Mouse (Mus musculus) hindbrain, postnatal 0 days (tissue): ENCODE data around the gene Rsu1. TPM values are rescaled to one million over a fixed set of nuclear protein-coding genes. Genes with fewer than 3 reads are reported as not detected.

ENCODE experiments used
- ATAC-seq: fragments of 200-750 bp; cut with Nextera tagmentation; 2 replicates; pipeline ENCODE4 v1.8.0; 2017; ENCODE audit warnings: mild to moderate bottlenecking, moderate TSS enrichment, moderate library complexity
- DNase-seq: peaks from one replicate; pipeline ENCODE4 v3.0.0-alpha.2; 2015; ENCODE audit warnings: low spot score
- H3K27ac ChIP-seq: fragments of 300-500 bp; sonication (generic); 2 replicates; pipeline ENCODE4 v1.5.1; 2014; ENCODE audit warnings: mild to moderate bottlenecking
- H3K27me3 ChIP-seq: fragments of 300-500 bp; sonication (generic); 2 replicates; pipeline ENCODE4 v1.6.1; 2014; ENCODE audit warnings: low read length, mixed read lengths; ENCODE audit not compliant: insufficient read depth
- H3K36me3 ChIP-seq: fragments of 300-500 bp; sonication (generic); 2 replicates; pipeline ENCODE4 v1.6.1; 2014; ENCODE audit warnings: low read length, mixed read lengths; ENCODE audit not compliant: insufficient read depth
- H3K4me1 ChIP-seq: fragments of 300-500 bp; sonication (generic); 2 replicates; pipeline ENCODE4 v1.6.1; 2014; ENCODE audit warnings: antibody characterized with exemption, low read length, mixed read lengths; ENCODE audit not compliant: insufficient read depth
- H3K4me2 ChIP-seq: fragments of 300-500 bp; sonication (generic); 2 replicates; pipeline ENCODE4 v1.6.1; 2014; ENCODE audit warnings: low read depth, mild to moderate bottlenecking, low read length, moderate library complexity, mixed read lengths
- H3K4me3 ChIP-seq: fragments of 300-500 bp; sonication (generic); 2 replicates; pipeline ENCODE4 v1.5.1; 2014; ENCODE audit warnings: low read length
- H3K9ac ChIP-seq: fragments of 300-500 bp; sonication (generic); replicated peaks from 2 replicates; pipeline ENCODE4 v1.6.1; 2014; ENCODE audit warnings: mild to moderate bottlenecking, low read length, moderate library complexity, mixed read lengths
- H3K9me3 ChIP-seq: fragments of 300-500 bp; sonication (generic); 2 replicates; pipeline ENCODE4 v1.6.1; 2016; ENCODE audit warnings: low read length, mixed read lengths
- CTCF ChIP-seq: IDR thresholded peaks from 2 replicates; pipeline ENCODE4 v1.5.1; 2016; ENCODE audit warnings: antibody characterized with exemption, control low read depth, low read depth
- WGBS: fragments of 180-500 bp; shearing (Covaris S2); extraction: QIAGEN DNeasy Blood & Tissue Kit; methylation state at CpG from one replicate; pipeline ENCODE4 v1.1.7; 2014; 5-methylcytosine and 5-hydroxymethylcytosine counted together
- polyA plus RNA-seq: library from polyadenylated mRNA; unstranded; fragments of >200 nt; fragmentation: Nextera tagmentation; extraction: Ambion mirVana; gene quantifications from 2 replicates; pipeline ENCODE4 v1.2.1, GENCODE M21; 2015
- total RNA-seq: library from RNA; depleted of rRNA; stranded (reverse); fragments of >200 nt; gene quantifications from 2 replicates; pipeline ENCODE4 v1.2.3, GENCODE M21; 2014

Rsu1 gene
- total and polyA plus RNA-seq, 2 experiments from 2014 or later: 95.7 to 98.6 TPM

DNA sequence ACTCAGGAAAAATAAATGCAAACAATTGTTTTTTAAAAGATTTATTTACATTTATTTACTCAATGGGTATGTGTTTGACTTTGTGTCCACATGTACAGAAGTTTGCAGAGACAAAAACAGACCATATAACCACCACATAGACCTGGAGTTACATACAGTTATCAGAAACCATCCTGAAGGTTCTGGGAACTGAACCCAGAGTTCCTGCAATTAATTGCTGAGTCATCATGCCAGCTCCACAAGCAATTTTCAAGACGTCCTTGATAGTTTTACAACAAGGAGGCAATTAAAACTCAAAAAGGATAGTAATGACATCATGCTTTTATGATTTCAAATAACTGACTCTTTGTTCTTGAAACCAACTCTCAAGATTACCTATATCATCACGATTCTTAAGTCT lies 109.5 kb downstream of the Rsu1 start:
- ATAC-seq: no peak
- Histone ChIP-seq H3K9ac (no peak overlapping the region), H3K4me3 (no peak overlapping the region), H3K4me2 (no peak overlapping the region), H3K9me3 (no peaks in the 10 kb centered on the region), H3K4me1 (no peaks in the 10 kb centered on the region), H3K36me3 (no peaks in the 10 kb centered on the region), H3K27ac (no peak overlapping the region), H3K27me3 (no peaks in the 10 kb centered on the region)
- DNase-seq: no peak
- 81% methylated on average over 2 of the region's 2 CpGs for WGBS
- no peak for TF ChIP-seq CTCF

DNA sequence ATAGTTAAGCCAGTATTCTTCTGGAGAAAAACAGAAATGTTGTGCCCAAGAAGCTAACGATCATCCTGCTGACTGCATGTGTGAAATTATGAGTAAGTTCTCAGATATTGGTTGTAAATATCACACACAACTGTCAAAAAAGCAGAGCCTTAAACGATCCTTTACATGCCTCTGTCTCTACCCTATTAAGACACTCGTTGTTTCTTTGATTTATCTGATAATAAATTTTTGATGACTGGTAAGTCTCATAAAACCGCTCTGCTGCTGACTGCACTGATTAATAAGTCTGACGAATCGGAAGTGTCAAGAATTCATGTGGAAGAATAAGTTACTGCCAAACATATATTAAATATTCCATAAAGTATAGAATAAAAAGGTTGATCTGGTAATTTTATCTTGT lies 126.0 kb downstream of the Rsu1 start:
- no peak for TF ChIP-seq CTCF
- H3K4me2 ChIP-seq: no peak overlapping the region
- H3K9ac ChIP-seq: no peak overlapping the region
- ATAC-seq (no peak), DNase-seq (no peak)
- no peaks in the 10 kb centered on the region for H3K36me3 ChIP-seq
- no peaks in the 10 kb centered on the region for H3K27me3 ChIP-seq
- H3K9me3 ChIP-seq: no peaks in the 10 kb centered on the region
- 81% methylated on average over 6 of the region's 6 CpGs for WGBS
- H3K4me3 ChIP-seq: no peak overlapping the region
- H3K27ac ChIP-seq: no peak overlapping the region
- no peaks in the 10 kb centered on the region for H3K4me1 ChIP-seq

DNA sequence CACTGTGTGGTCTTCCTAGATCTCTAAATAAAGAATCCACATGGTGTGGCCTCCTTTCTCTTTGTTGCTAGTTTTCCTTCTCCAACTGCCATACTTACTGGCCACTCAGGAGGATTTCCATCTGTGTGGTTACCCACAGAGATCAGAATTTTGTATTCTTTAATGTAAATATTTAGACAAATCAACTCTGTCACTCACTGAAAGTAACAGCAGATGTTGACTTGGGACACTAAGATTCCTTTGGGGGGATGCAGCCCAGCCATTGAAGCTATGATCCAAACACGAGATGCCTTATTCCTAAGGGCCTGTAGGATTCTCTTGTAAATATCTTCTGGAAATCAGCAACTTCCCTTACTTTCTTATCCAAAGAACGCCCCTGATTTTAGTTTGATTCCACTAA lies 136.3 kb downstream of the Rsu1 start:
- WGBS: 85% methylated on average over 2 of the region's 2 CpGs

DNA sequence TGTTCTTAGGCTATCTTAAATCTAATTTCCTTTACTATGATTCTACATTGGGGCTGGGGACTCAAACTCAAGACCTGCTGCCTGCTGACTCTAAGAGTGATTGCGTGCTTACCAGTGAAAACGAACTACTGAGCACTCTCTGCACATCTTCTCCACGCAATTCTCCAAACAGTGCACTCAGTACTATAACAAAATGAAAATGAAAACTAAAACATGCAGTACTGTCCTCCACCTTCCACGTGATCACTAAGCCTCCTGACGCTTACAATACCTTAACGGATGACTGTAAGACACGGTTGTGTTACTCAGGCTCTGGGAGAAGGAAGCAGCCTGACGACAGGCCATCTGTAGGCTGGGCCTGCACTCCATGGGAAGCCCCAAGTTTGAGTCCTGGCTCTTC lies 138.4 kb downstream of the Rsu1 start:
- H3K4me1 ChIP-seq: no peaks in the 10 kb centered on the region
- TF ChIP-seq CTCF: no peak
- no peaks in the 10 kb centered on the region for H3K27me3 ChIP-seq
- DNase-seq (no peak), ATAC-seq (no peak)
- H3K4me2 ChIP-seq: no peak overlapping the region
- H3K9ac ChIP-seq: no peak overlapping the region
- H3K9me3 ChIP-seq: no peaks in the 10 kb centered on the region
- H3K36me3 ChIP-seq: no peaks in the 10 kb centered on the region
- no peak overlapping the region for H3K27ac ChIP-seq
- no peak overlapping the region for H3K4me3 ChIP-seq
- 88% methylated on average over 8 of the region's 8 CpGs for WGBS

More for the DNA sequence above, 136.3 kb downstream of the Rsu1 start:
- ATAC-seq (no peak), DNase-seq (no peak)
- H3K9me3 ChIP-seq: no peaks in the 10 kb centered on the region
- no peak overlapping the region for H3K4me2 ChIP-seq
- H3K27ac ChIP-seq: no peak overlapping the region
- H3K36me3 ChIP-seq: no peaks in the 10 kb centered on the region
- no peak overlapping the region for H3K4me3 ChIP-seq
- no peaks in the 10 kb centered on the region for H3K27me3 ChIP-seq
- H3K9ac ChIP-seq: no peak overlapping the region
- TF ChIP-seq CTCF: no peak
- H3K4me1 ChIP-seq: no peaks in the 10 kb centered on the region

DNA sequence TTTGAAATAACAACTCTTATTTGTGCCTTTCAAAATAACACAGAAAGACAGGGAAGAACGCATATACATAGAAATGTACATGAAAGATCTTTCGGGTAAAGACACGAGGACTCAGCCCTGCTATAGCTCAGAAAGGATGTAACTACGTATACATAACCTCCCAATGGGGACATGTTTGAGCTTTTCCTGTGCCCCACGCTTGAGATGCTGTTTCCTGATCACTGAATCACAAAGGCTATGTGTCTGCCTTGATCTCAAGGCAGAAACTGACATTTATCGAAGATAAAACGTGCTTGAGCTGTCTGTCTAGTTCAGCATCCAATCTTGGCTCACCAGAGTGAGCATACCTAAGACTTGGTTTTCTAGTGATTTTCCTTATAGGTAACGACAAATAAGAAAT lies 138.8 kb downstream of the Rsu1 start:
- H3K9ac ChIP-seq: no peak overlapping the region
- no peaks in the 10 kb centered on the region for H3K27me3 ChIP-seq
- no peak overlapping the region for H3K27ac ChIP-seq
- 81% methylated on average over 8 of the region's 8 CpGs for WGBS
- H3K9me3 ChIP-seq: no peaks in the 10 kb centered on the region
- H3K36me3 ChIP-seq: no peaks in the 10 kb centered on the region
- TF ChIP-seq CTCF: no peak
- ATAC-seq (no peak), DNase-seq (no peak)
- H3K4me1 ChIP-seq: no peaks in the 10 kb centered on the region
- H3K4me3 ChIP-seq: no peak overlapping the region
- no peak overlapping the region for H3K4me2 ChIP-seq

DNA sequence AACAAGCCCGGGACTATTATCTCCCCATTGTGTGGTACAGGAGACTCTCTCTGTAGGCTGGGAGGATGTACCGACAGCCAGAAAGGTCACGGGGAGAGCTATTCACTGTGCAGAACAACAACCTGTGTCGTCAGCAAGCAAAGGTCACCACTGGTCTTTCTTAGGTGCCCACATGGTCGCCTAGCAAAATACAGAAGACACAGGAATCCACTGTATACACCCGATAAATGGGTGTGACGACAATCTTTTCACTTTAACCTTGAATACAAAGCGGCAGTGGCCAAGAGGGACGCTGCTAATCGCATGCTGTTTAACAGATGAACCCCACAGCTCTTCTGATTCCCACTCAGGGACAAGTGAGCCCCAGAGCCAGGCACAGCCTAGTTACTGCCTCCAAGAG lies 141.4 kb downstream of the Rsu1 start:
- peak; percentile 24 for DNase-seq
- H3K27ac ChIP-seq: no peak overlapping the region

DNA sequence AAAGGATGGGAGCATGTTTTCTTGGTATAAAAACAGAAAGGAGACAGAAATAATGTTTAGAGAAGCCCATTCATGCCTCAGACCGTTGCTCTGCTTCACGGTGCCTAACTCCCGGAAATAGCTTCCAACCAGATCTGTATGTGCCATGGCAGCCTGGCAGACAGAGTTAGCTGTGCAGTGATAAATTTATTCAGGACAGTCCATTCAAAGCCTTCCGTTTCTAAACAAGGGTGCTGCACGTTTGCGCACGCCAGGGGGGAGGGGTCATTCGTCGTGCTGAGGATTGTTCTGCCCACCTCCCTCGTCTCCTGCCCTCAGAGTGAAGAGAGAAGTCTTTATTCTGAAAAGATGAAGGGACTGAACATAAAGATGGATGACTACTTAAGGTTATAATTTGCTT lies 141.9 kb downstream of the Rsu1 start:
- WGBS: 13% methylated on average over 10 of the region's 10 CpGs

More for the DNA sequence above, 141.4 kb downstream of the Rsu1 start:
- peak; percentile 80 for ATAC-seq
- Histone ChIP-seq H3K36me3 (no peaks in the 10 kb centered on the region), H3K4me3 (peak overlapping the region; percentile 16; the same call in 1 of the 2 replicates), H3K9me3 (no peaks in the 10 kb centered on the region), H3K9ac (no peak overlapping the region), H3K4me1 (no peaks in the 10 kb centered on the region), H3K4me2 (peak overlapping the region; percentile 49), H3K27me3 (no peaks in the 10 kb centered on the region)
- TF ChIP-seq CTCF: no peak
- WGBS: 12% methylated on average over 10 of the region's 10 CpGs

More for the DNA sequence above, 141.9 kb downstream of the Rsu1 start:
- peak overlapping the region; percentile 49 for H3K4me2 ChIP-seq
- H3K36me3 ChIP-seq: no peaks in the 10 kb centered on the region
- TF ChIP-seq CTCF: no peak
- H3K27me3 ChIP-seq: no peaks in the 10 kb centered on the region
- peak; percentile 62 for ATAC-seq
- H3K9ac ChIP-seq: no peak overlapping the region
- H3K27ac ChIP-seq: no peak overlapping the region
- H3K4me3 ChIP-seq: peak overlapping the region; percentile 16
- DNase-seq: peak; percentile 50
- H3K4me1 ChIP-seq: no peaks in the 10 kb centered on the region
- no peaks in the 10 kb centered on the region for H3K9me3 ChIP-seq
